Mouse (Mus musculus) midbrain, embryonic 14.5 days (tissue): ENCODE data around the gene Slf2. TPM values are rescaled to one million over a fixed set of nuclear protein-coding genes. Genes with fewer than 3 reads are reported as not detected.
A peak's percentile ranks its signal among the peaks of the same experiment; 100 is the strongest.

Experiments
- ATAC-seq: fragments of 200-750 bp; cut with Nextera tagmentation; 2 replicates; pipeline ENCODE4 v1.8.0; 2017; ENCODE audit warnings: moderate number of reproducible peaks, moderate library complexity; ENCODE audit not compliant: low FRiP score, low TSS enrichment
- DNase-seq: peaks from one replicate; pipeline ENCODE4 v3.0.0-alpha.2; 2015
- H3K27ac ChIP-seq: fragments of 300-500 bp; sonication (generic); replicated peaks from 2 replicates; pipeline ENCODE4 v1.5.1; 2014; ENCODE audit warnings: mild to moderate bottlenecking, low read depth, low read length, moderate library complexity
- H3K27me3 ChIP-seq: fragments of 300-500 bp; sonication (generic); 2 replicates; pipeline ENCODE4 v1.6.1; 2014; ENCODE audit warnings: low read length, control low read depth, mixed read lengths; ENCODE audit not compliant: control insufficient read depth, insufficient read depth
- H3K36me3 ChIP-seq: fragments of 300-500 bp; sonication (generic); 2 replicates; pipeline ENCODE4 v1.6.1; 2014; ENCODE audit warnings: low read length, control low read depth; ENCODE audit not compliant: control insufficient read depth, insufficient read depth
- H3K4me1 ChIP-seq: fragments of 300-500 bp; sonication (generic); 2 replicates; pipeline ENCODE4 v1.6.1; 2014; ENCODE audit warnings: mild to moderate bottlenecking, antibody characterized with exemption, low read length, control low read depth; ENCODE audit not compliant: control insufficient read depth, insufficient read depth
- H3K4me2 ChIP-seq: fragments of 300-500 bp; sonication (generic); 2 replicates; pipeline ENCODE4 v1.6.1; 2014; ENCODE audit warnings: mild to moderate bottlenecking, low read length, moderate library complexity
- H3K4me3 ChIP-seq: fragments of 300-500 bp; sonication (generic); replicated peaks from 2 replicates; pipeline ENCODE4 v1.5.1; 2014; ENCODE audit warnings: low read depth, low read length
- H3K9ac ChIP-seq: fragments of 300-500 bp; sonication (generic); replicated peaks from 2 replicates; pipeline ENCODE4 v1.6.1; 2014; ENCODE audit warnings: mild to moderate bottlenecking, low read length, moderate library complexity
- H3K9me3 ChIP-seq: fragments of 300-500 bp; sonication (generic); 2 replicates; pipeline ENCODE4 v1.6.1; 2016; ENCODE audit warnings: low read length, control low read depth, mixed read lengths; ENCODE audit not compliant: control insufficient read depth
- WGBS: fragments of 180-500 bp; shearing (Covaris S2); extraction: QIAGEN DNeasy Blood & Tissue Kit; methylation state at CpG from one replicate; pipeline ENCODE4 v1.1.7; 2014; 5-methylcytosine and 5-hydroxymethylcytosine counted together
- polyA plus RNA-seq: library from polyadenylated mRNA; unstranded; fragments of >200 nt; fragmentation: Nextera tagmentation; extraction: Ambion mirVana; gene quantifications from 2 replicates; pipeline ENCODE4 v1.2.1, GENCODE M21; 2014

The Slf2 gene
- polyA plus RNA-seq, 1 experiment from 2014 or later: 37.4 TPM

DNA sequence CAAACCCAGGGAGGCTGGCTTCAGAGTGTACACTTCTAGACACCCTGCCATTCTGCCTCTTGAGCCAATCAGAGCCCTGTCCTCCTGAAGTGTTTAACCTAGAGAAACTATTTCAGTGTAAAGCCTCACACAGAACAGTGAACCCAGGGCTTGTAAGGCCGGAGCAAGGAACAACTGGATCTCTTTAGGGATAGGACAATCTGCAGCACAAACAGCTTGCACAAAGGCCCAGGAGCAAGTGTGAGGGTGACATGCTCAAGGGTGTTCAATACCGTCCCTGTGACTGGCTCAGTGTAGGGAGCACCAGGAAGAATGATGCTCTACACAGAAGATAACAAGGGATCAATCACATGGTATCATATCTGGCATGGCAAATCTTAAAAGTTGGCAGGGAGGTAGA, 8.4 kb upstream of the Slf2 start:
- Histone ChIP-seq H3K27me3 (no peaks in the 10 kb centered on the region), H3K9ac (no peak overlapping the region), H3K27ac (no peak overlapping the region), H3K4me2 (no peak overlapping the region), H3K4me3 (no peak overlapping the region), H3K9me3 (no peaks in the 10 kb centered on the region), H3K4me1 (no peaks in the 10 kb centered on the region), H3K36me3 (no peaks in the 10 kb centered on the region)
- 80% methylated on average over 2 of the region's 2 CpGs for WGBS
- ATAC-seq (no peak), DNase-seq (no peak)

- H3K27me3 ChIP-seq: no peaks in the 10 kb centered on the region
- H3K4me3 ChIP-seq: no peak overlapping the region
- DNase-seq (no peak), ATAC-seq (no peak)
- no peaks in the 10 kb centered on the region for H3K36me3 ChIP-seq
- H3K9me3 ChIP-seq: no peaks in the 10 kb centered on the region
- WGBS: 82% methylated on average over 5 of the region's 5 CpGs
- no peak overlapping the region for H3K4me2 ChIP-seq
- H3K27ac ChIP-seq: no peak overlapping the region
- no peak overlapping the region for H3K9ac ChIP-seq
- no peaks in the 10 kb centered on the region for H3K4me1 ChIP-seq
Observed at GRCm38 (mm10) chr19:44924699-44925098, 6.3 kb upstream of the Slf2 start.

GRCm38 (mm10) chr19:44926781-44927180, 4.2 kb upstream of the Slf2 start:
- H3K4me2 ChIP-seq: no peak overlapping the region
- 80% methylated on average over 6 of the region's 6 CpGs for WGBS
- ATAC-seq (no peak), DNase-seq (no peak)
- no peaks in the 10 kb centered on the region for H3K36me3 ChIP-seq
- H3K27me3 ChIP-seq: no peaks in the 10 kb centered on the region
- H3K9ac ChIP-seq: no peak overlapping the region
- no peak overlapping the region for H3K4me3 ChIP-seq
- no peaks in the 10 kb centered on the region for H3K9me3 ChIP-seq
- H3K27ac ChIP-seq: no peak overlapping the region
- peaks cover 3% of the 10 kb centered on the region; the same call in 1 of the 2 replicates for H3K4me1 ChIP-seq

DNA sequence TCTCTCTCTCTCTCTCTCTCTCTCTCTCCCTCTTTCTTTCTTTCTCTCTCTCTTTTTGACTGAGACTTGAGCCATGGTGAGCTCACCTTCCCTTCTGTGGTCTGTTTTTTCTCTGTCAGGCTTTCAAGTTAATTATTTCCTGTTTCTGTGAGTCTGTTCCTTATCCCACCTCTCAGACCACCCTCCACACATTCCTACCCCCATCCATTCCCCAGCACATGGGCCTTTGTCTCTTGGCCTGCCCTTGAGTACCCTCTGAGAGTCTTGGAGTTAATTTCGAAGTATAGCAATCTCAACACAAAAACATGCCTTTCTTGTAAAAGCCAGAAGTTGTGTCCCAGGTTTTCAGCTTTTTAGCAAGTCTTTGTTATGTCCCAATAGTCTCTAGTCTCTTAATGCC, 3.7 kb upstream of the Slf2 start:
- no peak for DNase-seq
- Histone ChIP-seq H3K4me1 (peaks cover 7% of the 10 kb centered on the region), H3K9ac (no peak overlapping the region), H3K27me3 (no peaks in the 10 kb centered on the region), H3K4me3 (no peak overlapping the region), H3K4me2 (no peak overlapping the region), H3K36me3 (no peaks in the 10 kb centered on the region), H3K27ac (no peak overlapping the region), H3K9me3 (no peaks in the 10 kb centered on the region)
- no peak for ATAC-seq
- 82% methylated on average over 1 of the region's 1 CpGs for WGBS

- 49% methylated on average over 8 of the region's 8 CpGs for WGBS
- no peaks in the 10 kb centered on the region for H3K36me3 ChIP-seq
- H3K4me1 ChIP-seq: peaks cover 14% of the 10 kb centered on the region
- H3K4me2 ChIP-seq: no peak overlapping the region
- H3K27ac ChIP-seq: no peak overlapping the region
- H3K4me3 ChIP-seq: no peak overlapping the region
- ATAC-seq (no peak), DNase-seq (no peak)
- H3K27me3 ChIP-seq: no peaks in the 10 kb centered on the region
- H3K9me3 ChIP-seq: no peaks in the 10 kb centered on the region
- no peak overlapping the region for H3K9ac ChIP-seq
Observed at GRCm38 (mm10) chr19:44928185-44928584, 2.8 kb upstream of the Slf2 start.

DNA sequence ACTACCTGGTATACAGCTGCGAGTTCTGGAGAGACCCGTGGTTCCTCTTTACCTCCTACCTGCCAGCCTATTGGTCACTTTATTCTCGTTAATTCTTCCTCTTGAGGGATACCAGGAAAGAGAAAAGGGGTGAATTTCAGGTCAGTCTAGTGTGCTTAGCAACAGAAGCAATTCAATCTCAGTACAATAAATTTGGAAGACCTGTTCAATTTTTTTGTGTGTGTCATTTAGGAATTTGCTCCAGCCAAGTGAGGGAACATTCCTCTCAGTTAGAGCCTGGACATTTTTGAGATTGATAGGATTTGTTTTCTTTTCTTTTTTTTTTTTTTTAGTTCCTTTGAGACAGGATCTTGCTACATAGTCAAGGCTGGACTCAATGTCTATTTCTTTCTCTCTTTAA, 1.7 kb upstream of the Slf2 start:
- no peak for ATAC-seq
- no peaks in the 10 kb centered on the region for H3K27me3 ChIP-seq

GRCm38 (mm10) chr19:44929663-44930062, 1.3 kb upstream of the Slf2 start:
- H3K27ac ChIP-seq: no peak overlapping the region
- no peak overlapping the region for H3K4me3 ChIP-seq
- H3K4me2 ChIP-seq: no peak overlapping the region
- H3K36me3 ChIP-seq: no peaks in the 10 kb centered on the region
- H3K9me3 ChIP-seq: no peaks in the 10 kb centered on the region
- no peak for ATAC-seq
- no peak overlapping the region for H3K9ac ChIP-seq
- peaks cover 14% of the 10 kb centered on the region for H3K4me1 ChIP-seq
- no peak for DNase-seq
- H3K27me3 ChIP-seq: no peaks in the 10 kb centered on the region
- 39% methylated on average over 10 of the region's 10 CpGs for WGBS

More for the DNA sequence above, 1.7 kb upstream of the Slf2 start:
- H3K36me3 ChIP-seq: no peaks in the 10 kb centered on the region
- WGBS: 25% methylated on average over 3 of the region's 3 CpGs
- peaks cover 14% of the 10 kb centered on the region for H3K4me1 ChIP-seq
- H3K4me3 ChIP-seq: no peak overlapping the region
- H3K9me3 ChIP-seq: no peaks in the 10 kb centered on the region
- DNase-seq: no peak
- H3K27ac ChIP-seq: no peak overlapping the region
- no peak overlapping the region for H3K4me2 ChIP-seq
- no peak overlapping the region for H3K9ac ChIP-seq

- H3K27ac ChIP-seq: no peak overlapping the region
- H3K9ac ChIP-seq: peak overlapping the region; percentile 76; the same call in 1 of the 2 replicates
- peaks cover 14% of the 10 kb centered on the region for H3K4me1 ChIP-seq
Observed at GRCm38 (mm10) chr19:44930122-44930521, 829 bp upstream of the Slf2 start.

DNA sequence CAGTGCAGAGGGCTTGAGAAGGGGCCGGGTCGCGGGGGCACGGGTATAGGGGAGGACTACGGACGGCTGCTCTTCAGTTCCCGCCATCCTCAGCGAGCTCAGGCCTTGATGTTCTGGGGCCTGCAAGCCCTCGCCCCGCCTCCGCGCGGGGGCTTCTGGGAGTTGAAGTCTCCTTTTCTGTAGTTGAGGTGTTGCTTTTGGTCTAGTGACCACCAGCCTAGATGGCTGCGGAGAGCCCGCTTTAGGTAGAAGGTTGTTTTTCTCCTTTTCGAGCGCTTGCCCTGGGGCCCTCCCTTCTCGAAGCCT, 456 bp downstream of the Slf2 start:
- Histone ChIP-seq H3K4me1 (peaks cover 14% of the 10 kb centered on the region), H3K27ac (peak overlapping the region; percentile 80), H3K9me3 (no peaks in the 10 kb centered on the region), H3K36me3 (peaks cover 16% of the 10 kb centered on the region), H3K4me2 (peak overlapping the region; percentile 74), H3K9ac (peak overlapping the region; percentile 76), H3K4me3 (peak overlapping the region; percentile 99), H3K27me3 (no peaks in the 10 kb centered on the region)
- WGBS: under 1% methylated on average over 18 of the region's 18 CpGs
- peak; percentile 95 for DNase-seq
- peak; percentile 92 for ATAC-seq

More at GRCm38 (mm10) chr19:44930122-44930521, 829 bp upstream of the Slf2 start:
- Histone ChIP-seq H3K27me3 (no peaks in the 10 kb centered on the region), H3K9me3 (no peaks in the 10 kb centered on the region), H3K4me2 (peak overlapping the region; percentile 74), H3K4me3 (peak overlapping the region; percentile 99), H3K36me3 (peaks cover 3% of the 10 kb centered on the region)
- WGBS: 46% methylated on average over 2 of the region's 2 CpGs
- no peak for ATAC-seq
- no peak for DNase-seq
